In the genomic region with DNA sequence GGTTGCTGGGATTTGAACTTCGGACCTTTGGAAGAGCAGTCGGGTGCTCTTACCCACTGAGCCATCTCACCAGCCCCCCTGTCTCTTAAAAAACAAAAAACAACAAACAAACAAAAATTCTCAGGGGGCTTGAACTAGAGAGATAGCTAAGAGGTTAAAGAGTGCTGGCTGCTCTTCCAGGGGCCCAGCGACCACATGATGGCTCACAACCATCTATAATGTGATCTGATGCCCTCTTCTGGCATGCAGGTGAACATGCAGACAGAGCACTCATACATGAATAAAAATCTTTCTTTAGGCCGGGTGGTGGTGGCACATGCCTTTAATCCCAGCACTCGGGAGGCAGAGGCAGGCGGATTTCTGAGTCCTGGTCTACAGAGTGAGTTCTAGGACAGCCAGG, we compare ENCODE assay signal across 11 mouse cellular contexts. TPM values are rescaled to one million over a fixed set of nuclear protein-coding genes. Genes with fewer than 3 reads are reported as not detected.
DNase-seq lines count a peak whose midpoint lies in the region; ATAC-seq and TF ChIP-seq lines count a peak whose summit lies in the region.
"Not testable (repeated sequence)": the region's sequence is repeated elsewhere in the genome, so short reads cannot be mapped to it uniquely, and the experiment has no call there.
"Had no signal": no experiment of that assay in that cellular context is flagged by ENCODE, and none has a peak within 500 bp of the region (broad histone marks: within the 10 kb centered on the region; RNA-seq: fewer than 3 reads in every experiment).

No protein-coding gene starts in this region.

- TF ChIP-seq POLR2A in cerebellum, adult 2 months (IDR thresholded peaks at IDR 0.05; ENCODE audit: borderline replicate concordance, insufficient read depth, low read length); lung, adult 2 months (IDR thresholded peaks at IDR 0.05; ENCODE audit: borderline replicate concordance, extremely low read depth, low read depth, low read length): not testable (repeated sequence)

- not testable (repeated sequence) for ATAC-seq in hindbrain, postnatal 0 days

- H3K27me3 ChIP-seq in cerebellum, adult 2 months (ENCODE audit: control insufficient read depth, insufficient read depth, low read length); hindbrain, postnatal 0 days (ENCODE audit: insufficient read depth, low read length): not testable (repeated sequence)

- not testable (repeated sequence) for H3K9me3 ChIP-seq in hindbrain, postnatal 0 days (ENCODE audit: low read length)

- not testable (repeated sequence) for H3K4me2 ChIP-seq in hindbrain, postnatal 0 days (ENCODE audit: low read depth, low read length)

- DNase-seq in A20 (ENCODE audit: low read depth, low spot score) (peak; percentile 39), ES-CJ7 (ENCODE audit: low read depth, low spot score) (peak; percentile 69)
- DNase-seq in cerebellum, adult 2 months; hindbrain, postnatal 0 days (ENCODE audit: low spot score); layer of hippocampus, adult 2 months (ENCODE audit: low spot score in 2 of 2); lung, adult 2 months: not testable (repeated sequence)
- DNase-seq in naive thymus-derived CD4-positive, alpha-beta T cell, adult 2 months (ENCODE audit: low read depth): peak; percentile 33

- H3K27ac ChIP-seq in cerebellum, adult 2 months (ENCODE audit: insufficient read depth, low read length); hindbrain, postnatal 0 days; layer of hippocampus, adult 2 months: not testable (repeated sequence)

- WGBS in cerebellum, adult 2 months: 88% methylated on average over 6 of the region's 6 CpGs
- WGBS in hindbrain, postnatal 0 days: 89% methylated on average over 6 of the region's 6 CpGs
- WGBS in lung, adult 2 months: 90% methylated on average over 6 of the region's 6 CpGs

- not testable (repeated sequence) for H3K36me3 ChIP-seq in hindbrain, postnatal 0 days (ENCODE audit: insufficient read depth, low read length)

- H3K4me3 ChIP-seq in cerebellum, adult 2 months (replicated peaks; ENCODE audit: insufficient read depth, low read depth, low read length); hindbrain, postnatal 0 days (ENCODE audit: low read length); layer of hippocampus, adult 2 months; lung, adult 2 months (replicated peaks; ENCODE audit: extremely low read depth, low read depth, low read length): not testable (repeated sequence)

- H3K9ac ChIP-seq in hindbrain, postnatal 0 days (replicated peaks; ENCODE audit: low read length): not testable (repeated sequence)

- peak; percentile 7; the same call in 1 of the 2 replicates for TF ChIP-seq CTCF in cerebellum, adult 2 months (IDR thresholded peaks at IDR 0.05; ENCODE audit: borderline replicate concordance, insufficient read depth, low read depth, low read length)
- TF ChIP-seq CTCF in hindbrain, postnatal 0 days (IDR thresholded peaks at IDR 0.05; ENCODE audit: low read depth): peak; percentile 40; the same call in 1 of the 2 replicates
- TF ChIP-seq CTCF in layer of hippocampus, adult 2 months (conservative IDR thresholded peaks at IDR 0.05): peak; percentile 56
- 0 out of 2 replicates have a peak, but pooled peaks have one; percentile 11 for TF ChIP-seq CTCF in lung, adult 2 months (IDR thresholded peaks at IDR 0.05; ENCODE audit: insufficient read depth, low read length)

- not testable (repeated sequence) for H3K4me1 ChIP-seq in cerebellum, adult 2 months (ENCODE audit: control insufficient read depth, insufficient read depth, low read length); hindbrain, postnatal 0 days (ENCODE audit: insufficient read depth, low read length); lung, adult 2 months (ENCODE audit: control insufficient read depth, insufficient read depth, low read length)

RNA-seq across cellular contexts. Expression of a gene that starts 1.9 kb away (rescaled TPM):
- 0.10 and 0.27 TPM in 2 replicates for polyA plus RNA-seq in cerebellum, adult 2 months (2012; rRNA removed)
- 0.42 and 0.93 TPM in 2 replicates for total RNA-seq in hindbrain, postnatal 0 days (2014; rRNA removed)
- 1.7 TPM in 2 replicates for polyA plus RNA-seq in hindbrain, postnatal 0 days (2015; fragmentation: Nextera tagmentation; extraction: Ambion mirVana)
- total RNA-seq in layer of hippocampus, adult 2 months (2021): under 1 TPM; 0.69 to 0.76 TPM
- polyA plus RNA-seq in lung, adult 2 months (2012; rRNA removed): 0.08 TPM in 1 of 2 replicates, not detected in the other
- total RNA-seq: adrenal gland, postnatal 10 days; neutrophil, adult 5-6 weeks had no signal
- polyA plus RNA-seq: inflammation-experienced regulatory T-cells, adult 6 months; macrophage had no signal

RNA-seq across cellular contexts. Expression of a gene that starts 2.7 kb away (rescaled TPM):
- polyA plus RNA-seq in cerebellum, adult 2 months (2012; rRNA removed): 15.1 and 16.5 TPM in 2 replicates
- 33.0 and 39.4 TPM in 2 replicates for total RNA-seq in hindbrain, postnatal 0 days (2014; rRNA removed)
- polyA plus RNA-seq in hindbrain, postnatal 0 days (2015; fragmentation: Nextera tagmentation; extraction: Ambion mirVana): 17.1 and 17.9 TPM in 2 replicates
- total RNA-seq in layer of hippocampus, adult 2 months (2021): 10 to 100 TPM; 19.9 to 21.0 TPM
- 16.7 and 18.2 TPM in 2 replicates for polyA plus RNA-seq in lung, adult 2 months (2012; rRNA removed)

RNA-seq across cellular contexts. Expression of a gene that starts 9.0 kb away (rescaled TPM):
- 20.1 and 24.3 TPM in 2 replicates for polyA plus RNA-seq in cerebellum, adult 2 months (2012; rRNA removed)
- 7.0 and 8.6 TPM in 2 replicates for total RNA-seq in hindbrain, postnatal 0 days (2014; rRNA removed)
- polyA plus RNA-seq in hindbrain, postnatal 0 days (2015; fragmentation: Nextera tagmentation; extraction: Ambion mirVana): 10.7 and 16.2 TPM in 2 replicates
- total RNA-seq in layer of hippocampus, adult 2 months (2021): 10 to 100 TPM; 12.7 to 16.9 TPM
- polyA plus RNA-seq in lung, adult 2 months (2012; rRNA removed): 15.9 and 21.6 TPM in 2 replicates

RNA-seq across cellular contexts. Expression of a gene that starts 27.9 kb away (rescaled TPM):
- 14.5 and 14.7 TPM in 2 replicates for polyA plus RNA-seq in cerebellum, adult 2 months (2012; rRNA removed)
- total RNA-seq in hindbrain, postnatal 0 days (2014; rRNA removed): 12.3 and 14.0 TPM in 2 replicates
- 4.5 and 4.8 TPM in 2 replicates for polyA plus RNA-seq in hindbrain, postnatal 0 days (2015; fragmentation: Nextera tagmentation; extraction: Ambion mirVana)
- total RNA-seq in layer of hippocampus, adult 2 months (2021): 10 to 100 TPM; 19.4 to 23.2 TPM
- polyA plus RNA-seq in lung, adult 2 months (2012; rRNA removed): 43.6 and 48.6 TPM in 2 replicates

RNA-seq across cellular contexts. Expression of a gene that starts 35.8 kb away (rescaled TPM):
- polyA plus RNA-seq in cerebellum, adult 2 months (2012; rRNA removed): 11.1 and 11.8 TPM in 2 replicates
- total RNA-seq in hindbrain, postnatal 0 days (2014; rRNA removed): 20.7 and 21.0 TPM in 2 replicates
- polyA plus RNA-seq in hindbrain, postnatal 0 days (2015; fragmentation: Nextera tagmentation; extraction: Ambion mirVana): 13.1 and 13.3 TPM in 2 replicates
- 100 to 1,000 TPM; 163 to 164 TPM for total RNA-seq in layer of hippocampus, adult 2 months (2021)
- 46.7 and 49.9 TPM in 2 replicates for polyA plus RNA-seq in lung, adult 2 months (2012; rRNA removed)
